Mouse (Mus musculus): ENCODE data around the gene Rapsn. TPM values are rescaled to one million over a fixed set of nuclear protein-coding genes. Genes with fewer than 3 reads are reported as not detected.

Rapsn gene
- polyA plus RNA-seq, 1 experiment from 2014 or later: 1.2 TPM

DNA sequence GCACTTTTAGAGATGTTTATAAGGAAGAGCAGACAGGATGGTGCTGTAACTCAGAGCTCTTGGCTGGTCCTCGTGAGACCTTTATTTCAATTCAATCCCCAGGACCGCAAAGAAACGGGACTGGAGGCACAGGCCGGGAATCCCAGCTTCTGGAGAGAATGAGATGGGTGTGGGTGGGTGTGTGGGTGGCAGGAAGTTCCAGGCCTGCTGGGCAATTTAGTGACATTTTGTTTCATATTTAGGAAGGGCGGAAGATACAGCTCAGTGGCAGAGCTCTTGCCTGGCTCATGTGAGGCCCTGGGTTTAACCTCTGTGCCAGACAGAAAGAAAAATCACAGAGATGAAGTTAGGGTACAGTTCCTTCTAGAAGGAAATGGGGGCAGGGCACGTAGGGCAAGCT is 54.8 kb downstream of the Rapsn start:
- DNase-seq (ENCODE audit: low spot score) (no peak), ATAC-seq (no peak)
- Histone ChIP-seq H3K9me3 (replicated peaks; ENCODE audit: control insufficient read depth, low read length) (no peaks in the 10 kb centered on the region), H3K9ac (ENCODE audit: low read length) (no peak overlapping the region), H3K27me3 (replicated peaks; ENCODE audit: control insufficient read depth, insufficient read depth, low read length) (no peaks in the 10 kb centered on the region), H3K4me1 (ENCODE audit: control insufficient read depth, insufficient read depth, low read length) (no peaks in the 10 kb centered on the region), H3K27ac (ENCODE audit: low read depth, low read length) (no peak overlapping the region), H3K4me2 (ENCODE audit: low read length) (no peak overlapping the region), H3K36me3 (ENCODE audit: control insufficient read depth, insufficient read depth, low read length) (no peaks in the 10 kb centered on the region), H3K4me3 (ENCODE audit: low read depth, low read length) (no peak overlapping the region)
- 83% methylated on average over 6 of the region's 6 CpGs for WGBS

DNA sequence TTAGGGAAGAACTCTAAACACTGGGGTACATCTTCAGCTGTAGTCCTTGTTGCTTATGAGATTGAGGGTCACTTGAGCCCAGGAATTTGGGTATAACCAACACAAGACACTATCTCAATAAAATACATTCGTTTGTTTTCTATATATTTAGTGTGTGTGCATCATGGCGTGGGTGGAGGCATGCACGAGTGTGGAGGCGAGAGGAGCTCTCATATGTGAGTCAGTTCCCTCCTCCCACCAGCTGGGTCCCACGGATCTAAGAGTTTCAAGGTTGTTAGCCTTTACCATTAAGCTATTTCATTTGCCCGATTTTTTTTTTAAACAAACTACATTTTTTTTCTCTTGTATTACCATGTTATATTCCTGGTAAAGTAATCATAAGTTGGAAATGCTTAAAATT is 55.4 kb downstream of the Rapsn start:
- WGBS: 79% methylated on average over 6 of the region's 6 CpGs
- DNase-seq (ENCODE audit: low spot score): no peak
- Histone ChIP-seq H3K27me3 (replicated peaks; ENCODE audit: control insufficient read depth, insufficient read depth, low read length) (no peaks in the 10 kb centered on the region), H3K27ac (ENCODE audit: low read depth, low read length) (no peak overlapping the region), H3K9me3 (replicated peaks; ENCODE audit: control insufficient read depth, low read length) (no peaks in the 10 kb centered on the region), H3K4me1 (ENCODE audit: control insufficient read depth, insufficient read depth, low read length) (no peaks in the 10 kb centered on the region), H3K9ac (ENCODE audit: low read length) (no peak overlapping the region), H3K4me3 (ENCODE audit: low read depth, low read length) (no peak overlapping the region), H3K4me2 (ENCODE audit: low read length) (no peak overlapping the region), H3K36me3 (ENCODE audit: control insufficient read depth, insufficient read depth, low read length) (no peaks in the 10 kb centered on the region)
- ATAC-seq: no peak

Other genes with a start within 250 kb of the Rapsn start
- 318 and 353 TPM in 2 replicates for gene Mtch2, start 188.5 kb upstream of the Rapsn start, polyA plus RNA-seq (2014; fragmentation: Nextera tagmentation; extraction: Ambion mirVana)
- gene C1qtnf4, start 149.8 kb upstream of the Rapsn start, polyA plus RNA-seq (2014; fragmentation: Nextera tagmentation; extraction: Ambion mirVana): 18.4 and 18.8 TPM in 2 replicates
- 51.1 and 55.9 TPM in 2 replicates for gene Kbtbd4, start 130.9 kb upstream of the Rapsn start, polyA plus RNA-seq (2014; fragmentation: Nextera tagmentation; extraction: Ambion mirVana)
- gene Ndufs3, start 130.8 kb upstream of the Rapsn start, polyA plus RNA-seq (2014; fragmentation: Nextera tagmentation; extraction: Ambion mirVana): 230 and 240 TPM in 2 replicates
- 76.4 and 91.0 TPM in 2 replicates for gene Celf1, start 95.2 kb upstream of the Rapsn start, polyA plus RNA-seq (2014; fragmentation: Nextera tagmentation; extraction: Ambion mirVana)
- 298 and 304 TPM in 2 replicates for gene Psmc3, start 18.4 kb downstream of the Rapsn start, polyA plus RNA-seq (2014; fragmentation: Nextera tagmentation; extraction: Ambion mirVana)
- 16.1 and 18.0 TPM in 2 replicates for gene Slc39a13, start 34.8 kb downstream of the Rapsn start, polyA plus RNA-seq (2014; fragmentation: Nextera tagmentation; extraction: Ambion mirVana)
- gene Spi1, start 46.8 kb downstream of the Rapsn start, polyA plus RNA-seq (2014; fragmentation: Nextera tagmentation; extraction: Ambion mirVana): 2.4 and 2.9 TPM in 2 replicates
- not detected in 2 replicates for gene Mybpc3, start 82.5 kb downstream of the Rapsn start, polyA plus RNA-seq (2014; fragmentation: Nextera tagmentation; extraction: Ambion mirVana)
- gene Madd, start 148.2 kb downstream of the Rapsn start, polyA plus RNA-seq (2014; fragmentation: Nextera tagmentation; extraction: Ambion mirVana): 20.9 and 30.0 TPM in 2 replicates
- 2.5 and 3.0 TPM in 2 replicates for gene Nr1h3, start 167.2 kb downstream of the Rapsn start, polyA plus RNA-seq (2014; fragmentation: Nextera tagmentation; extraction: Ambion mirVana)
- 38.2 and 41.2 TPM in 2 replicates for gene Acp2, start 167.3 kb downstream of the Rapsn start, polyA plus RNA-seq (2014; fragmentation: Nextera tagmentation; extraction: Ambion mirVana)
- 9.4 and 9.9 TPM in 2 replicates for gene Ddb2, start 201.4 kb downstream of the Rapsn start, polyA plus RNA-seq (2014; fragmentation: Nextera tagmentation; extraction: Ambion mirVana)
- gene Pacsin3, start 220.3 kb downstream of the Rapsn start, polyA plus RNA-seq (2014; fragmentation: Nextera tagmentation; extraction: Ambion mirVana): 16.9 and 19.1 TPM in 2 replicates
- gene Arfgap2, start 229.4 kb downstream of the Rapsn start, polyA plus RNA-seq (2014; fragmentation: Nextera tagmentation; extraction: Ambion mirVana): 72.9 and 76.4 TPM in 2 replicates